Mouse (Mus musculus): ENCODE data around the gene Fancd2. TPM values are rescaled to one million over a fixed set of nuclear protein-coding genes. Genes with fewer than 3 reads are reported as not detected.

The Fancd2 gene
- 14.4 and 15.2 TPM in 2 replicates for total RNA-seq (2023)

GRCm38 (mm10) chr6:113530932-113531839, at the start of gene Fancd2, which contains the start of gene Emc3:
Gene Fancd2 (plus strand): TSS chr6:113531682.
Gene Emc3 (minus strand): TSS chr6:113531652.

GRCm38 (mm10) chr6:113483100-113483615, 48.3 kb upstream of the Fancd2 start, which contains the start of gene Creld1:
Gene Creld1 (plus strand): TSS chr6:113483297.

GRCm38 (mm10) chr6:113501388-113502084, 29.9 kb upstream of the Fancd2 start, which contains the start of gene Prrt3:
Gene Prrt3 (minus strand): TSS chr6:113501931.

GRCm38 (mm10) chr6:113600543-113601139, 69.2 kb downstream of the Fancd2 start, which contains the start of gene Fancd2os:
Gene Fancd2os (minus strand): TSS chr6:113600715.

GRCm38 (mm10) chr6:113604432-113605223, 73.1 kb downstream of the Fancd2 start, which contains the start of gene Brk1:
Gene Brk1 (plus strand): TSS chr6:113604772.

GRCm38 (mm10) chr6:113623941-113624751, 92.7 kb downstream of the Fancd2 start, which contains the start of gene Vhl:
Gene Vhl (plus strand): TSS chr6:113623959.

GRCm38 (mm10) chr6:113638302-113639040, 107.0 kb downstream of the Fancd2 start, which contains the start of gene Irak2:
Gene Irak2 (plus strand): TSS chr6:113638467.

Other genes with a start within 250 kb of the Fancd2 start
- gene Cpne9, start 249.4 kb upstream of the Fancd2 start, total RNA-seq (2023): 0.54 and 0.95 TPM in 2 replicates
- 130 and 175 TPM in 2 replicates for gene Brpf1, start 224.5 kb upstream of the Fancd2 start, total RNA-seq (2023)
- 11.9 and 13.8 TPM in 2 replicates for gene Ogg1, start 204.7 kb upstream of the Fancd2 start, total RNA-seq (2023)
- gene Camk1, start 187.7 kb upstream of the Fancd2 start, total RNA-seq (2023): 24.6 and 26.1 TPM in 2 replicates
- 21.5 and 31.0 TPM in 2 replicates for gene Tada3, start 153.8 kb upstream of the Fancd2 start, total RNA-seq (2023)
- 502 and 519 TPM in 2 replicates for gene Arpc4, start 153.6 kb upstream of the Fancd2 start, total RNA-seq (2023)
- gene Ttll3, start 142.4 kb upstream of the Fancd2 start, total RNA-seq (2023): 34.0 and 50.2 TPM in 2 replicates
- 0.60 and 0.68 TPM in 2 replicates for gene Rpusd3, start 112.3 kb upstream of the Fancd2 start, total RNA-seq (2023)
- not detected in 2 replicates for gene Cidec, start 95.9 kb upstream of the Fancd2 start, total RNA-seq (2023)
- gene Jagn1, start 89.1 kb upstream of the Fancd2 start, total RNA-seq (2023): 8.3 and 8.5 TPM in 2 replicates
- gene Il17re, start 73.2 kb upstream of the Fancd2 start, total RNA-seq (2023): 0.20 TPM in 1 of 2 replicates, not detected in the other
- gene Il17rc, start 60.3 kb upstream of the Fancd2 start, total RNA-seq (2023): not detected in 2 replicates
- gene Creld1, start 48.4 kb upstream of the Fancd2 start, total RNA-seq (2023): 1.9 and 3.9 TPM in 2 replicates
- gene Prrt3, start 29.8 kb upstream of the Fancd2 start, total RNA-seq (2023): not detected in 2 replicates
- gene Emc3, start within 50 bp of the Fancd2 start, total RNA-seq (2023): 54.7 and 58.4 TPM in 2 replicates
- gene Fancd2os, start 69.0 kb downstream of the Fancd2 start, total RNA-seq (2023): not detected in 2 replicates
- gene Brk1, start 73.1 kb downstream of the Fancd2 start, total RNA-seq (2023): 123 TPM in 2 replicates
- gene Vhl, start 92.3 kb downstream of the Fancd2 start, total RNA-seq (2023): 32.6 and 40.9 TPM in 2 replicates
- gene Irak2, start 106.8 kb downstream of the Fancd2 start, total RNA-seq (2023): 174 and 268 TPM in 2 replicates
- 126 and 165 TPM in 2 replicates for gene Tatdn2, start 165.4 kb downstream of the Fancd2 start, total RNA-seq (2023)
- not detected in 2 replicates for gene Ghrl, start 188.2 kb downstream of the Fancd2 start, total RNA-seq (2023)
- gene Sec13, start 209.1 kb downstream of the Fancd2 start, total RNA-seq (2023): 74.6 and 75.0 TPM in 2 replicates